Mouse (Mus musculus): Measurements from ENCODE around the gene Htr1d. TPM values are rescaled to one million over a fixed set of nuclear protein-coding genes. Genes with fewer than 3 reads are reported as not detected.

Gene Htr1d
- total RNA-seq, 2 experiments from 2014 or later: not detected

Other genes with a start within 250 kb of the Htr1d start
- 1 to 10 TPM; 2.8 to 3.0 TPM for gene Asap3, start 217.2 kb upstream of the Htr1d start, total RNA-seq (2021)
- 100 to 1,000 TPM; 234 to 298 TPM for gene Tcea3, start 175.8 kb upstream of the Htr1d start, total RNA-seq (2021)
- 10 to 100 TPM; 25.4 to 26.1 TPM for gene Zfp46, start 138.8 kb upstream of the Htr1d start, total RNA-seq (2021)
- gene Hnrnpr, start 112.6 kb upstream of the Htr1d start, total RNA-seq (2021): 10 to 100 TPM; 19.7 to 20.1 TPM
- under 1 TPM in 1 of 2 experiments, not detected in 1; 0.15 TPM for gene 6030445D17Rik, start 38.7 kb downstream of the Htr1d start, total RNA-seq (2021)
- gene Luzp1, start 46.2 kb downstream of the Htr1d start, total RNA-seq (2021): 10 to 100 TPM; 17.0 to 18.2 TPM
- 10 to 100 TPM; 16.8 to 18.0 TPM for gene Kdm1a, start 179.2 kb downstream of the Htr1d start, total RNA-seq (2021)
- not detected for gene Tex46, start 186.9 kb downstream of the Htr1d start, total RNA-seq (2021)
- not detected for gene Lactbl1, start 199.1 kb downstream of the Htr1d start, total RNA-seq (2021)

Measured in gastrocnemius, postnatal 25 days (tissue).